Comparison of ENCODE assay signal across 8 mouse cellular contexts in the genomic region with DNA sequence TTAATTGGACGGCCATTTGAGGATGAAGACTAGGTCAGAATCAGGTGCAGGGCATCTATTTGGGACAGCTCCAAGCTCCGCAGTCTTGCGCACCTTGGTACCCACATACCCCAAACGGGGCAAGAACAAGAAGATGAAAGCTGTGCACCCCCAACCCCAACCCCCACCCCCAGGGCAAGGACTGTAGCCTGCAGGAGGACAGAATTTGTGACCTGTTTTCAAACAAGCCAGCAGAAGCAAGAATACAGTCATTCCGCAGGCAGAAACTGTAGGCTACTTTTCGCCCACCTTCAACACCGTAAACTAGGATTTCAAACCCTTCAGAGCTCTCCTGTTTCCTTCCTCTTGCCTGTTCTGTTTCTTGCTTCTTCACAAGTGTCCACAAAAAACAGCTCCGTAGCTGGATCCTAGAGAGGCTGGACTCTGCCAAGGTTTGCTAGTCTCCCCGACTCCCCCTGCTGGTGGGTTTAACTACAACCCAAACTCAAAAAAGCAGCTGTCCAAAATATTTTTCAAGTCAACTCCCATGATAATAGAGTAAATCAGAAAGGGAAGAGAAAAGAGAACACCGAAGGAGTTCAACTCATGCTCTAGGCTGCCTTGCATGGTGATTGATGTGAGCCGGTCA.
A peak's percentile ranks its signal among the peaks of the same experiment; 100 is the strongest.
DNase-seq lines count a peak whose midpoint lies in the region; ATAC-seq lines count a peak whose summit lies in the region.

No protein-coding gene starts in this region.

- peak; percentile 72 for DNase-seq in CD4-positive, CD25-positive, alpha-beta regulatory T cell, adult 2 months (ENCODE audit: low read depth, low spot score)
- DNase-seq in ZHBTc4 (ENCODE audit: low read depth, low spot score) = peak; percentile 85
- peak; percentile 69 for DNase-seq in embryonic facial prominence, embryonic 10.5 days (ENCODE audit: low spot score)
- peak; percentile 35 to 56 for DNase-seq in layer of hippocampus, postnatal 36 days
- peak; percentile 25 to 27 for DNase-seq in thymus, postnatal 36 days

- no peak overlapping the region for H3K4me2 ChIP-seq in hindbrain, embryonic 15.5 days
- H3K4me2 ChIP-seq in midbrain, embryonic 16.5 days (ENCODE audit: low read length) = peak overlapping the region; percentile 12

- 73% methylated on average over 11 of the region's 11 CpGs for WGBS in embryonic facial prominence, embryonic 10.5 days
- WGBS in hindbrain, embryonic 15.5 days = 71% methylated on average over 11 of the region's 11 CpGs
- 64% methylated on average over 11 of the region's 11 CpGs for WGBS in midbrain, embryonic 16.5 days

- peak overlapping the region; percentile 31; the same call in 1 of the 2 replicates for H3K27ac ChIP-seq in embryonic facial prominence, embryonic 10.5 days (replicated peaks)
- peak overlapping the region; percentile 56 for H3K27ac ChIP-seq in hindbrain, embryonic 15.5 days (replicated peaks)
- peak overlapping the region; percentile 55 for H3K27ac ChIP-seq in midbrain, embryonic 16.5 days (ENCODE audit: low read length)

- no peaks in the 10 kb centered on the region for H3K27me3 ChIP-seq in embryonic facial prominence, embryonic 10.5 days (replicated peaks; ENCODE audit: low read depth, poor library complexity, severe bottlenecking)
- no peaks in the 10 kb centered on the region for H3K27me3 ChIP-seq in hindbrain, embryonic 15.5 days
- H3K27me3 ChIP-seq in midbrain, embryonic 16.5 days (ENCODE audit: control insufficient read depth, insufficient read depth, low read depth, low read length) = no peaks in the 10 kb centered on the region

- H3K4me3 ChIP-seq in embryonic facial prominence, embryonic 10.5 days = no peak overlapping the region
- no peak overlapping the region for H3K4me3 ChIP-seq in hindbrain, embryonic 15.5 days
- no peak overlapping the region for H3K4me3 ChIP-seq in midbrain, embryonic 16.5 days (ENCODE audit: low read depth, low read length)

- H3K9ac ChIP-seq in hindbrain, embryonic 15.5 days = no peak overlapping the region
- no peak overlapping the region for H3K9ac ChIP-seq in midbrain, embryonic 16.5 days (ENCODE audit: low read depth, low read length)

- peaks cover 39% of the 10 kb centered on the region for H3K4me1 ChIP-seq in embryonic facial prominence, embryonic 10.5 days
- peaks cover 6% of the 10 kb centered on the region; the same call in 1 of the 2 replicates for H3K4me1 ChIP-seq in hindbrain, embryonic 15.5 days (replicated peaks)
- H3K4me1 ChIP-seq in midbrain, embryonic 16.5 days (ENCODE audit: control insufficient read depth, insufficient read depth, low read length) = peaks cover 9% of the 10 kb centered on the region

- no peaks in the 10 kb centered on the region for H3K9me3 ChIP-seq in embryonic facial prominence, embryonic 10.5 days
- no peaks in the 10 kb centered on the region for H3K9me3 ChIP-seq in hindbrain, embryonic 15.5 days
- no peaks in the 10 kb centered on the region for H3K9me3 ChIP-seq in midbrain, embryonic 16.5 days (replicated peaks; ENCODE audit: control insufficient read depth, low read length, poor library complexity, severe bottlenecking)

- H3K36me3 ChIP-seq in embryonic facial prominence, embryonic 10.5 days (replicated peaks) = no peaks in the 10 kb centered on the region
- H3K36me3 ChIP-seq in hindbrain, embryonic 15.5 days = no peaks in the 10 kb centered on the region
- H3K36me3 ChIP-seq in midbrain, embryonic 16.5 days (ENCODE audit: control insufficient read depth, insufficient read depth, low read length) = no peaks in the 10 kb centered on the region

- ATAC-seq in CD4-positive, CD25-positive, alpha-beta regulatory T cell, adult 4 months = no peak
- no peak for ATAC-seq in hindbrain, embryonic 15.5 days (ENCODE audit: low FRiP score, low read depth)
- 0 out of 2 replicates have a peak, but pooled peaks have one; percentile 6 for ATAC-seq in midbrain, embryonic 16.5 days

Comparison
In these comparisons a context has a peak if more than half of its experiments do, and no peak if none do; other contexts are left out.
1. DNase-seq: peak in every context shown above with its lines; median percentile 85 in ZHBTc4; 72 in CD4-positive, CD25-positive, alpha-beta regulatory T cell, adult 2 months; 69 in embryonic facial prominence, embryonic 10.5 days; 46 in layer of hippocampus, postnatal 36 days; 26 in thymus, postnatal 36 days.